Mouse (Mus musculus): ENCODE measurements around the gene Fyb. TPM values are rescaled to one million over a fixed set of nuclear protein-coding genes. Genes with fewer than 3 reads are reported as not detected.

The Fyb gene
- polyA plus RNA-seq, 1 experiment: 5.7 TPM

DNA sequence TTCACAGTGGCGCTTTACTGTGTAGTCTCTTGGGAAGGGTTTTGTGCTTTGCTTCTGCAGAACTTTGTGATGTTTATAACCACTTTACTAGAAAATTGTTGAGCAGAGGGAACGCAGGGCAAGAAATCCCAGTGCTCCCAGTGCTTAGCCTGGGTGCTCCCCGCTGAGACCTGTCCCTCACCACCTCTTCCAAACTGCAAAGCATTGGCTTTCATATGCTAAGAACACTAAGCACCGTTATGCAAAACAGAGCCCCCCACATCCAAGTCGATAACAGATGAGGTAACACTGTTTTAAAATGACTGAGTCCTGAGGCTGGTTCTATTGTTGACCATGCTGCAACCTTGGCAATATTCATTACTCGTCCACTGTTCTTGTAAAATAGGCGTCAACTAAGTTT lies 141.3 kb downstream of the Fyb start:
- Histone ChIP-seq H3K4me3 (ENCODE audit: insufficient read depth, low read length) (no peak overlapping the region), H3K4me1 (ENCODE audit: control insufficient read depth, insufficient read depth, low read length) (peaks cover 4% of the 10 kb centered on the region; the same call in 1 of the 2 replicates), H3K27ac (ENCODE audit: insufficient read depth, low read length) (no peak overlapping the region)
- no peak for TF ChIP-seq CTCF (IDR thresholded peaks at IDR 0.05; ENCODE audit: borderline replicate concordance, insufficient read depth, low read length)
- TF ChIP-seq POLR2A (IDR thresholded peaks at IDR 0.05; ENCODE audit: low read depth, low read length): no peak

DNA sequence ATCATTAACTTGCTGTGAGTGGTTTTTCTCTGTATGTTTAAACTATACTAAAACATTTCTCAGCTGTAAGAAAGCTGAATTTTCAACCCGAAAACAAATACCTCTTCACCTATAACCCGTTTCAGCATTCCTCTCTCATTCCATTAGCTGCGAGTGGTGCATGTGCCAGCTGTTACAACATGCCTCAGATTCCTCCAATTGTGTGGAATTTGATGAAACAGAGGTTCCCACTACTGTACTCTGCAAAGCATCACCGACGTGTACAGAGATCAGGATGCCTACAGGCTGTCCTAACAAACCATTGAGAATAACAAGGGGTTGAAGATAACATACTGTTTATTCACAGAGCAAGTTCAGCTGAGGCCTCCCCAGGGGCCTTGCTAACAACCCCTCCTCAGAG lies 143.4 kb downstream of the Fyb start:
- H3K4me3 ChIP-seq (ENCODE audit: insufficient read depth, low read length): no peak overlapping the region
- H3K27ac ChIP-seq (ENCODE audit: insufficient read depth, low read length): no peak overlapping the region
- no peak for TF ChIP-seq CTCF (IDR thresholded peaks at IDR 0.05; ENCODE audit: borderline replicate concordance, insufficient read depth, low read length)
- no peak for TF ChIP-seq POLR2A (IDR thresholded peaks at IDR 0.05; ENCODE audit: low read depth, low read length)
- H3K4me1 ChIP-seq (ENCODE audit: control insufficient read depth, insufficient read depth, low read length): peaks cover 4% of the 10 kb centered on the region; the same call in 1 of the 2 replicates

- TF ChIP-seq POLR2A (IDR thresholded peaks at IDR 0.05; ENCODE audit: low read depth, low read length) (no peak), CTCF (IDR thresholded peaks at IDR 0.05; ENCODE audit: borderline replicate concordance, insufficient read depth, low read length) (no peak)
Observed at GRCm38 (mm10) chr15:6668793-6669437, 146.3 kb downstream of the Fyb start.

GRCm38 (mm10) chr15:6678479-6678878 lies 155.8 kb downstream of the Fyb start:
- no peak overlapping the region for H3K27ac ChIP-seq (ENCODE audit: insufficient read depth, low read length)
- H3K4me3 ChIP-seq (ENCODE audit: insufficient read depth, low read length): no peak overlapping the region
- no peaks in the 10 kb centered on the region for H3K4me1 ChIP-seq (ENCODE audit: control insufficient read depth, insufficient read depth, low read length)
- no peak for TF ChIP-seq CTCF (IDR thresholded peaks at IDR 0.05; ENCODE audit: borderline replicate concordance, insufficient read depth, low read length)
- no peak for TF ChIP-seq POLR2A (IDR thresholded peaks at IDR 0.05; ENCODE audit: low read depth, low read length)

More at GRCm38 (mm10) chr15:6668793-6669437, 146.3 kb downstream of the Fyb start:
- Histone ChIP-seq H3K4me1 (ENCODE audit: control insufficient read depth, insufficient read depth, low read length) (peaks cover 4% of the 10 kb centered on the region; the same call in 1 of the 2 replicates), H3K27ac (ENCODE audit: insufficient read depth, low read length) (no peak overlapping the region), H3K4me3 (ENCODE audit: insufficient read depth, low read length) (no peak overlapping the region)

- Histone ChIP-seq H3K27ac (ENCODE audit: insufficient read depth, low read length) (no peak overlapping the region), H3K4me1 (ENCODE audit: control insufficient read depth, insufficient read depth, low read length) (no peaks in the 10 kb centered on the region), H3K4me3 (ENCODE audit: insufficient read depth, low read length) (no peak overlapping the region)
- TF ChIP-seq CTCF (IDR thresholded peaks at IDR 0.05; ENCODE audit: borderline replicate concordance, insufficient read depth, low read length) (no peak), POLR2A (IDR thresholded peaks at IDR 0.05; ENCODE audit: low read depth, low read length) (no peak)
Observed at GRCm38 (mm10) chr15:6702164-6702563, 179.5 kb downstream of the Fyb start.

GRCm38 (mm10) chr15:6705351-6705901 lies 182.8 kb downstream of the Fyb start:
- Histone ChIP-seq H3K4me1 (ENCODE audit: control insufficient read depth, insufficient read depth, low read length) (no peaks in the 10 kb centered on the region; the same call in 1 of the 2 replicates), H3K27ac (ENCODE audit: insufficient read depth, low read length) (no peak overlapping the region), H3K4me3 (ENCODE audit: insufficient read depth, low read length) (no peak overlapping the region)
- TF ChIP-seq CTCF (IDR thresholded peaks at IDR 0.05; ENCODE audit: borderline replicate concordance, insufficient read depth, low read length) (no peak), POLR2A (IDR thresholded peaks at IDR 0.05; ENCODE audit: low read depth, low read length) (no peak)

GRCm38 (mm10) chr15:6707551-6707935 lies 184.9 kb downstream of the Fyb start:
- Histone ChIP-seq H3K4me1 (ENCODE audit: control insufficient read depth, insufficient read depth, low read length) (peaks cover 1% of the 10 kb centered on the region), H3K4me3 (ENCODE audit: insufficient read depth, low read length) (peak overlapping the region; percentile 83), H3K27ac (ENCODE audit: insufficient read depth, low read length) (peak overlapping the region; percentile 97)
- no peak for TF ChIP-seq CTCF (IDR thresholded peaks at IDR 0.05; ENCODE audit: borderline replicate concordance, insufficient read depth, low read length)
- TF ChIP-seq POLR2A (IDR thresholded peaks at IDR 0.05; ENCODE audit: low read depth, low read length): peak; percentile 48; the same call in 1 of the 2 replicates

DNA sequence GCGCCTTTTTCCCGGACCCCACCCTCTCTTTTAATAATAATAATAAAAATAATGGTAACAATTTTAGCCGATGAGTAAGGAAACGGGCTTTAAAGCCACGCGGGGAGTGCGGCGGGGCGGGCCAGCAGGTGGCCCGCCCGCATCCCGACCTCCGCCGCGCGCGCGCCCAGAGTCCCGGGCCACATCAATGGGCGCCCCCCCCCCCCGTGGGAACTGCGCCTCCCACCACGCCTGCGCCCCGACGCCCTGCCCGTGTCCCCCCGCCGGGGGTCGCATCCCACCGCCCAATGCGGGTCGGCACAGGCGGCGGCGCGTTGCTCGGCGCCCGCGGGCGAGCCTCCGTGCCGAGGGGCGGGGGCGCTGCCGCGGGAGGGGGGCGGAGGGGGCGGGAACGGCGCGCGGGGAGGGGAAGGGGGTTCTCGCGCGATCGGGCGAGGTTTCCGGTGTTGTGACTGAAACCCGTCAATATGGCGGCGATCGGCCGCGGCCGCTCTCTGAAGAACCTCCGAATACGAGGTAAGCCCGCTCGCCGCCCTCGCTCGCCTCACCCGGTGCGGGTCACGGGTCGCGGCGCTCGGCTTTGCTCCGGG lies 185.4 kb downstream of the Fyb start, which contains the start of gene Rictor:
Gene Rictor, plus strand, starts transcription at position 444 of the 590 bp plus-strand sequence.
- H3K27ac ChIP-seq (ENCODE audit: insufficient read depth, low read length): peak within 1 kb of the TSS; percentile 97
- H3K4me3 ChIP-seq (ENCODE audit: insufficient read depth, low read length): peak within 1 kb of the TSS; percentile 95
- TF ChIP-seq CTCF (IDR thresholded peaks at IDR 0.05; ENCODE audit: borderline replicate concordance, insufficient read depth, low read length) (no peak), POLR2A (IDR thresholded peaks at IDR 0.05; ENCODE audit: low read depth, low read length) (peak; percentile 82)
- H3K4me1 ChIP-seq (ENCODE audit: control insufficient read depth, insufficient read depth, low read length): peaks cover 5% of the 10 kb centered on the region

DNA sequence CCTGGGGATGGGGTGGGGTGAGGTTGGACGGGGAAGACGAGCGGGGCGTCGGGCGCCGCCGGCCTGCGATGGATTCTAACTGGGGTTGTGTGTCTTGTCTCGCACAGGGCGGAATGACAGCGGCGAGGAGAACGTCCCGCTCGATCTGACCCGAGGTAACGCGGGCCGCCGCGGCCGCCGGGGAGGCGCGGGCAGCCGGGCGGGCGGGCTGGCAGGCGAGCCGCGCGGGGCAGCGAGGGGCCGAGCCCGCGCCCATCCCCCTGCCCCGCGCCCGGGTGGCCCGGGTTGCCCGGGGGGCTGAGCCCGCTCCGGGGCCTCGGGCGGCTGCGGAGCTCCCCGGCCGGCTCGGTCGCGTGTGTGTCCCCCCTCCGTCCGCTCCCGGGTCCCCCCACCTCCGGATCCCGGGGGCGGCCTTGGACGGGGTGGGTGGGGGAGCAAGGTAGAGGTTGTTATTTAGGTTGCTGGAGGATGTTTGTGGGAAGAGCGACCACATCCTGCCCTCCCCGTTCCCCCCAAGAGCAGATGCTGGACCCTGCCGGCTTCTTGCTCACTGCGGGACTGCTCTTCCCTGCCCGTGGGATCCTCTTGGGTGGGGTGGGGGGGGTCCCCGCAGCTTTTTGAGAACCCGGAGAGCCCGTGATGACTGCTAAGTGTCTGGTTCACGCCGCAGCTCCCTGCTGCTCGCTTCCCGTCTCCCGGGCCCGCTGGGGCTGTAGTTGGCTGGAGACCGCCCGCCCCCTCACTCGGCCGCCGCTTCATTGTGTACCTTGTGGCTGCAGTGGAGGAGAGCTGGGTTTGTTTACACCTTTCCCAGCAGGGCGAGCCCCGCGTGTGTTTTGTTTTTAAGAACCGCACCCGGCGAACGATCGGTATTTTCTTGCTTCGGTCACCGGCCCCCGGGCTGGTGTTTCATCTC lies 186.1 kb downstream of the Fyb start:
- Histone ChIP-seq H3K4me1 (ENCODE audit: control insufficient read depth, insufficient read depth, low read length) (peaks cover 9% of the 10 kb centered on the region), H3K4me3 (ENCODE audit: insufficient read depth, low read length) (peak overlapping the region; percentile 95), H3K27ac (ENCODE audit: insufficient read depth, low read length) (peak overlapping the region; percentile 88)
- TF ChIP-seq POLR2A (IDR thresholded peaks at IDR 0.05; ENCODE audit: low read depth, low read length): no peak
- no peak for TF ChIP-seq CTCF (IDR thresholded peaks at IDR 0.05; ENCODE audit: borderline replicate concordance, insufficient read depth, low read length)

Measured in embryonic fibroblast, embryonic 13.5 days (primary cell).